Mouse (Mus musculus) liver, embryonic 13.5 days (tissue): Measurements from ENCODE around the gene Ints7. TPM values are rescaled to one million over a fixed set of nuclear protein-coding genes. Genes with fewer than 3 reads are reported as not detected.

Experiments used
- ATAC-seq: fragments of 200-750 bp; cut with Nextera tagmentation; 2 replicates; pipeline ENCODE4 v1.8.0; 2017; ENCODE audit warnings: low read depth, mild to moderate bottlenecking, moderate number of reproducible peaks, moderate library complexity
- DNase-seq: peaks from one replicate; pipeline ENCODE4 v3.0.0; 2022
- H3K27ac ChIP-seq: fragments of 300-500 bp; sonication (generic); 2 replicates; pipeline ENCODE4 v1.5.1; 2015; ENCODE audit warnings: moderate library complexity, mild to moderate bottlenecking, inconsistent platforms
- H3K27me3 ChIP-seq: fragments of 300-500 bp; sonication (generic); 2 replicates; pipeline ENCODE4 v1.6.1; 2015; ENCODE audit warnings: mild to moderate bottlenecking, inconsistent platforms
- H3K36me3 ChIP-seq: fragments of 300-500 bp; sonication (generic); 2 replicates; pipeline ENCODE4 v1.6.1; 2015; ENCODE audit warnings: mild to moderate bottlenecking, inconsistent platforms
- H3K4me1 ChIP-seq: fragments of 300-500 bp; sonication (generic); replicated peaks from 2 replicates; pipeline ENCODE4 v1.6.1; 2015; ENCODE audit warnings: inconsistent platforms
- H3K4me2 ChIP-seq: fragments of 300-500 bp; sonication (generic); 2 replicates; pipeline ENCODE4 v1.6.1; 2015; ENCODE audit warnings: inconsistent platforms, mild to moderate bottlenecking, moderate library complexity
- H3K4me3 ChIP-seq: fragments of 300-500 bp; sonication (generic); replicated peaks from 2 replicates; pipeline ENCODE4 v1.5.1; 2015; ENCODE audit warnings: mild to moderate bottlenecking, inconsistent platforms
- H3K9ac ChIP-seq: fragments of 300-500 bp; sonication (generic); 2 replicates; pipeline ENCODE4 v1.6.1; 2015; ENCODE audit warnings: mild to moderate bottlenecking, inconsistent platforms
- H3K9me3 ChIP-seq: fragments of 300-500 bp; sonication (generic); replicated peaks from 2 replicates; pipeline ENCODE4 v1.6.1; 2016; ENCODE audit warnings: inconsistent platforms
- WGBS: fragments of 180-500 bp; shearing (Covaris S2); methylation state at CpG from one replicate; pipeline ENCODE4 v1.1.7; 2015; ENCODE audit not compliant: insufficient replicate concordance; 5-methylcytosine and 5-hydroxymethylcytosine counted together
- polyA plus RNA-seq: library from polyadenylated mRNA; unstranded; fragments of >200 nt; fragmentation: Nextera tagmentation; extraction: Ambion mirVana; gene quantifications from 2 replicates; pipeline ENCODE4 v1.2.1, GENCODE M21; 2015

Gene Ints7
- polyA plus RNA-seq, 1 experiment from 2014 or later: 25.0 TPM

DNA sequence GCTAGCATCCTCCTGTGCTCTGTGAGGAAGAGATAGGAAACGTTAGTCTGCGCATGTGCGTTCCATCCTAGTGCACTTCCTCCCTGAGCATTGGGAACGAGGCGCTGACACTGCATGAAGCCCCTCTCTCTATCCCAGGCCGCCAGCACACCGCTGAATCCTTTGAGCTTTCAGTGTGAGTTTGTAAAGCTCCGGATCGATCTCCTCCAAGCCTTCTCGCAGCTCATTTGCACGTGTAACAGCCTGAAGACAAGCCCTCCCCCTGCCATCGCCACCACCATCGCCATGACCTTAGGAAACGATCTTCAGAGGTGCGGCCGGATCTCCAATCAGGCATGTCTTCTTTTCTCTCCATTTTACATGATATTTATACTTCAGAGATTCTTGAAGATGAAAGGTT is 37.4 kb downstream of the Ints7 start:
- H3K4me3 ChIP-seq: no peak overlapping the region
- WGBS: 87% methylated on average over 16 of the region's 16 CpGs
- no peaks in the 10 kb centered on the region for H3K27me3 ChIP-seq
- peaks cover 96% of the 10 kb centered on the region for H3K36me3 ChIP-seq
- H3K9me3 ChIP-seq: no peaks in the 10 kb centered on the region
- no peaks in the 10 kb centered on the region for H3K4me1 ChIP-seq
- no peak for ATAC-seq
- no peak for DNase-seq
- H3K27ac ChIP-seq: no peak overlapping the region
- H3K9ac ChIP-seq: no peak overlapping the region
- H3K4me2 ChIP-seq: no peak overlapping the region

DNA sequence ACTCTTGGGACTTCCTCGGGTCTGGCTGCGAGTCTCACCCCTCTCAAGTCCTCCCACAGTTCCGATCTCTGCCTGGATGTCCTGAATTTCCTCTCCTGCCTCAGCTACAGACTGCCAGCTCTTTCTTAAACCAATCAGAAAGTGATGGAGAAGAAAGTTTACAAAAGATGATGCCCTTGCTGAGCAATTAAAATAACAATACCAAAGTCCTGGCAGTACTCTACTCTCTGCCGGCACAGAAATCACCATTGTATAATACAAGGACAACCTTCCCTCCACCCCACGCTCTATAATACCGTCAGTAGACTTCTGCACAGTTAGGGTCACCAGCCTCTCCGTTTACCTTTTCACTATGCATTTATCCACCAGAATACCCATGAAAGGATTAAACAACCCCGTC is 40.8 kb downstream of the Ints7 start:
- no peak for DNase-seq
- Histone ChIP-seq H3K4me3 (no peak overlapping the region), H3K27me3 (no peaks in the 10 kb centered on the region), H3K4me2 (no peak overlapping the region), H3K9ac (no peak overlapping the region), H3K4me1 (no peaks in the 10 kb centered on the region), H3K36me3 (peaks cover 98% of the 10 kb centered on the region), H3K9me3 (no peaks in the 10 kb centered on the region), H3K27ac (no peak overlapping the region)
- no peak for ATAC-seq
- WGBS: 87% methylated on average over 8 of the region's 8 CpGs

DNA sequence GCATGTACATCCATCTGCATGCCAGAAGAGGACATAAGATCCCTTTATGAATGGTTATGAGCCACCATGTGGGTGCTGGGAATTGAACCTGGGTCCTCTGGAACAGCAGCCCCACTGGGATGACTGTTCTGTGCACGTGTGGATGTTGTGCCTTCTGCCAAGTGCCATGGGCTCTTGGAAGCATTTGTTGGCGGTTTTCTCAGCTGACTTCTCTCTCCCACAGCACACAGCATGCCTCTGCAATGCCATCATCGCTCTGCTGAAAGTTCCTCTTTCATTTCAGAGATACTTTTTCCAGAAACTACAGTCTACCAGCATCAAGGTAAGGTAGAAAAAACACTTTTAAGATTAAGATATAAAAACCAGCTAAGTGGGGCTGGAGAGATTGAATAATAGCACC is 42.2 kb downstream of the Ints7 start:
- H3K36me3 ChIP-seq: peaks cover 99% of the 10 kb centered on the region
- no peaks in the 10 kb centered on the region for H3K4me1 ChIP-seq
- no peak overlapping the region for H3K4me2 ChIP-seq
- DNase-seq: no peak
- 76% methylated on average over 3 of the region's 3 CpGs for WGBS
- no peaks in the 10 kb centered on the region for H3K9me3 ChIP-seq
- no peak overlapping the region for H3K4me3 ChIP-seq
- H3K9ac ChIP-seq: no peak overlapping the region
- no peaks in the 10 kb centered on the region for H3K27me3 ChIP-seq
- ATAC-seq: no peak
- H3K27ac ChIP-seq: no peak overlapping the region

DNA sequence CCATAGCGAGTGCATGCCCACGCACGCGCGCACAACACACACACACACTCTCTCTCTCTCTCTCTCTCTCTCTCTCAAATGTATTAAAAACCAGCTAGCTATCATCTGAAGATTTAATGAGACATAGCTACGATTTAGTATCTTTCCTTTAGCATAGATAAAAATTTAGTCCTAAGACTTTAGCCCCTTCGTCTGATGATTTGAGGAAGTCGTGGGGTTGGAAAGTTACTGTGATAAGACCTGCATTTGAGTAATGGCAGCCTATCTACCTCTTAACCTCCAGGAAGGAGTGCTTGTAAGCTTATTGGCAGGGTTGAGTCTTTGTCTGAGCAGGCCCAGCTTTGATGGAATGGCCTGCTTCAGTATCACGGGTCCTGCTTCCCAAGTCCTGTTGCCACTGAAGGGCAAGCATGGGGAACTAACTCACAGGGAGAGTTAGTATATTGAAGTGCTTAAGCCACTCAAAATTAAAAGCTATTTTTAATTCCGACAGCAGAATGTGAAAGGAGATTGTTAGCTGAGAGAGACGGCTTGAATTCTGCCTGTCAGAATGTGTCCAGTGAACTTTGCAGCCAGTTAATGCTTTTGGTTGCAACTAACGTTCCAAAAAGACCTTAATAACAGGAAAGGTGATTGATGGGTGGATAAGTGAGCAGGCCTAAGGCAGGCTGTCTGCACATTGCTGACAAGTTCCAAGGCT is 42.8 kb downstream of the Ints7 start:
- Histone ChIP-seq H3K27me3 (no peaks in the 10 kb centered on the region), H3K36me3 (peaks cover 98% of the 10 kb centered on the region), H3K9me3 (no peaks in the 10 kb centered on the region), H3K4me2 (no peak overlapping the region), H3K4me3 (no peak overlapping the region), H3K27ac (no peak overlapping the region), H3K9ac (no peak overlapping the region), H3K4me1 (no peaks in the 10 kb centered on the region)
- 79% methylated on average over 12 of the region's 12 CpGs for WGBS
- ATAC-seq (no peak), DNase-seq (no peak)

DNA sequence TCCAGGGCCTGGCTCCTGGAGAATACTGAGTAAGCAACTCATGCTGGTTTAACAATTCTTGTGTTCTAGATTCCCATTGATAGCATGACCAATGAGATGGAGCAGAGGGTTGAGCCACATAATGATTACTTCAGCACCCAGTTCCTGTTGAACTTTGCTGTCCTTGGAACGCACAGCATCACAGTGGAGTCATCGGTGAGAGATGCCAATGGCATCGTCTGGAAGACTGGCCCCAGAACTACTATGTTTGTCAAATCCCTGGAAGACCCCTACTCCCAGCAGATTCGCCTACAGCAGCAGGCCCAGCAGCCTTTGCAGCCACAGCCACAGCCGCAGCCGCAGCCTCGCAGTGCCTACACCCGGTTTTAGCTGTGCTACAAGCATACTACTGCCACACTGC is 45.7 kb downstream of the Ints7 start:
- Histone ChIP-seq H3K27ac (no peak overlapping the region), H3K9ac (no peak overlapping the region), H3K4me1 (peaks cover 5% of the 10 kb centered on the region; the same call in 1 of the 2 replicates), H3K9me3 (no peaks in the 10 kb centered on the region), H3K4me2 (no peak overlapping the region), H3K27me3 (no peaks in the 10 kb centered on the region), H3K36me3 (peaks cover 70% of the 10 kb centered on the region), H3K4me3 (no peak overlapping the region)
- no peak for ATAC-seq
- DNase-seq: no peak
- 86% methylated on average over 8 of the region's 8 CpGs for WGBS

DNA sequence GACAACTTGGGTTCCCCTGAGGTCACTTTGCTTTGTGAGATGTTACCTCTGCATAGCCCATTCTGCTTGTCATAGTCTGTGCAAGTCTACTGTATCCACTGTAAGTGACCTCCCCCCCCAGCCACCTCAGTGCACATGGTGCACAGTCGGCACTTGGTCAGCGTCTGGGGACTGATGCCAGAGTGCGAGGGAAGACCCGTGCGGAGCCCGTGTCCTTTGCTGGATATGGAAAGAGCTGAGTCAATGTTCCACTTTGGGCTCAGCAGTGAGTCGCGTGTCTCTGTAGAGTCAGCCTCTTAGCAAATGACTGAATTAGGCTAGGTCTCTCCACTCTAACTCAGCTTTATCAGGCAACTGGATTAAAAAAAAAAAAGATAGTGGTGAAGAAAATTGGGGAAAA is 47.4 kb downstream of the Ints7 start:
- no peaks in the 10 kb centered on the region for H3K9me3 ChIP-seq
- no peak overlapping the region for H3K9ac ChIP-seq
- no peak overlapping the region for H3K4me2 ChIP-seq
- no peak overlapping the region for H3K4me3 ChIP-seq
- 87% methylated on average over 8 of the region's 8 CpGs for WGBS
- H3K36me3 ChIP-seq: peaks cover 53% of the 10 kb centered on the region
- H3K27ac ChIP-seq: no peak overlapping the region
- ATAC-seq: no peak
- H3K4me1 ChIP-seq: peaks cover 5% of the 10 kb centered on the region; the same call in 1 of the 2 replicates
- no peak for DNase-seq
- H3K27me3 ChIP-seq: no peaks in the 10 kb centered on the region

DNA sequence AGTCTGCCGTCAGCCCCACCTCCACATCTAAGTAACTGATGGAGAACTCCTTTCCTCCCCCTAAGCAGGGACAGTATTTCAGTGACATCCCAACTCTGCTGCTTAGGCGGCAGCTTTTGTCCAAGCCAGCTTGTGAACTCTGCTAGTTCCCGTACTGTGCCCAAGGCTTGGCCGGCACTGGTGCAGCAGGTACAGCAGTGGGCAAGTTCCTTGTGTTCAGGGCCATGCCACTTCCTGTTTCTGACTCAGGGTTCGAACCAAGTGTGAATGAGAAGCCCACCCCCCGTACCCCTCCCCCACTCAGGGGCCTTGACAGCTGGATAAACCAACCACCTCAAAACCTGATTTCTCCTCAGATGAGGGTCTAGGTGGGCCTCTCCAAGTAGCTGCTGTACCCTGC is 49.1 kb downstream of the Ints7 start:
- no peak for DNase-seq
- 49% methylated on average over 6 of the region's 6 CpGs for WGBS

DNA sequence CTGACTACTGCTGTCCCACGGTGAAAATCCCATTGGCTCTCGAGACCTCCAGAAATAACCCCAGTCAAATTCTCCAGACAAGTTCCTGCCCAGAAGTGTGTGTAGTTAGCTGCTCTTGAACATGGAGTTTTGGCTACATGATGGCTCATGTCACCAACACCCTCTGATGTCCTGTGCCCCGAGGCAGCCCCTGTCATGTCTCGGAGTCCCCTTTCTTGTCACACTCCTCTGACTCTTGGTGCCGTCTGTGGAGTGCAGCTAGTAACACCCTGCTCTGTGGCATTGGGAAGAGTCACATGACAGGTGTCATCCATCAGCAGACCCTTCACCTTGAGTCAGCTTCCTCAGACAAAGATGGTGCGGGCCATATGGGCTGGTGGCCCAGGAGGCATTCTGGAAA is 49.6 kb downstream of the Ints7 start:
- Histone ChIP-seq H3K4me2 (no peak overlapping the region), H3K9ac (no peak overlapping the region), H3K27me3 (no peaks in the 10 kb centered on the region), H3K27ac (no peak overlapping the region), H3K9me3 (no peaks in the 10 kb centered on the region), H3K36me3 (peaks cover 31% of the 10 kb centered on the region), H3K4me1 (peaks cover 8% of the 10 kb centered on the region; the same call in 1 of the 2 replicates), H3K4me3 (no peak overlapping the region)
- 57% methylated on average over 6 of the region's 6 CpGs for WGBS
- DNase-seq (no peak), ATAC-seq (no peak)

More for the DNA sequence above, 49.1 kb downstream of the Ints7 start:
- H3K9ac ChIP-seq: no peak overlapping the region
- H3K27ac ChIP-seq: no peak overlapping the region
- H3K4me3 ChIP-seq: no peak overlapping the region
- H3K9me3 ChIP-seq: no peaks in the 10 kb centered on the region
- H3K4me1 ChIP-seq: peaks cover 8% of the 10 kb centered on the region; the same call in 1 of the 2 replicates
- H3K36me3 ChIP-seq: peaks cover 36% of the 10 kb centered on the region
- ATAC-seq: no peak
- no peak overlapping the region for H3K4me2 ChIP-seq
- H3K27me3 ChIP-seq: no peaks in the 10 kb centered on the region

DNA sequence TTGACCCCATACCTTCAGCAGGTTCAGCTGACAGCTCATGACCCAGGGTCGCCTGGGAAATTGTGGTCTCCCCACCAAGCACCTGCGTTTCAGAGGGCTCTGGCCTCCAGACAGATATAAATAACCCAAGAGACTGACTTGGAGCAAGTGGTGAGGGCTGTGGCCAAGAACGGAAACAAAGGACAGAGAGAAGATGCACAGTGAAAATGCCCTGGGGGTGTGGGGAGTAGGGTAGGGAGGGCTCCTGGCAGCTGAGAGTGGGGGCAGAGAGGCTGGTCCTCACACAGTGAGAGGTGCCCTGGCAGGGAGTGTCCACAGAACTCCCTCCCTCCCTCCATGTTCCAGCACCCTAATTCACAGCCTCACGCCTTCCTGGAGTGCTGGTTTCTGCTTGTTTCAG is 50.2 kb downstream of the Ints7 start:
- DNase-seq (no peak), ATAC-seq (0 out of 2 replicates have a peak, but pooled peaks have one; percentile 6)
- no peak overlapping the region for H3K4me3 ChIP-seq
- WGBS: 23% methylated on average over 4 of the region's 4 CpGs
- H3K4me2 ChIP-seq: no peak overlapping the region
- peaks cover 25% of the 10 kb centered on the region for H3K36me3 ChIP-seq
- H3K4me1 ChIP-seq: peaks cover 8% of the 10 kb centered on the region; the same call in 1 of the 2 replicates
- no peaks in the 10 kb centered on the region for H3K27me3 ChIP-seq
- H3K27ac ChIP-seq: no peak overlapping the region
- H3K9ac ChIP-seq: no peak overlapping the region
- H3K9me3 ChIP-seq: no peaks in the 10 kb centered on the region

DNA sequence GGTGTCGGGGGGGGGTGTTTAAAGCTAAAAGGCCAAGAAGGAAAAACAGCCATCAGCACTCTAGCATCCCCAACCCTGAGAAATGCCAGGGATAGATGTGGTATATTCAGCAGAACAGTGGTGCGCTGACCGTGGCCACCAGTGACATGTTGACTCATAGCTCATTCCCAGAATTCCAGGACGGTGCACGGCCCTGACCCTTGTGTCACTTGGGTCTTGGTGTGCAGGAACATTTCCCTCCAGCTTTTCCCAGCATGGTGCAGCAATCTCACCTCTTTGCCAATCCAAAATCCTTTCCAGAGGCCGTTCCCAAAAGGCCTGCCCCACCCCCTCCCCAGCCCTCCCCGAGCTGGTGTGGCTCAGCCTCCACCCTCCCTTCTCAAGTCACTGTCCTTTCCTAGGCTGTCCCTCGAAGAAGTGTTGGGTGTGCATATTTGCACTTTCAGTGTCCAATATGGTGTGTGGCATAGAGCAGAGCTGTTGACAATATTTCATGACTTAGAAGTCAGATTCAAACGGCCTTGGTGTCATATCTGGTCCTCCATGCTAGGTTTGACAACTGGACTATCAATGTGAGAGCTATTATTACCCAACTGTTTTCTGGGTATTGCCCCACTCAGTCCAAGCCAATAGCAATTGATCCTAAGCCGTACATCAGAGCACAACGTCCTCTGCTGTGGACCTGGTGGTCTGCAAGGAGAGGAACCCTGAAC is 53.2 kb downstream of the Ints7 start:
- H3K9me3 ChIP-seq: no peaks in the 10 kb centered on the region
- ATAC-seq: no peak; the same call in 1 of the 2 replicates
- peaks cover 8% of the 10 kb centered on the region; the same call in 1 of the 2 replicates for H3K4me1 ChIP-seq
- H3K4me2 ChIP-seq: no peak overlapping the region
- H3K27me3 ChIP-seq: no peaks in the 10 kb centered on the region
- no peaks in the 10 kb centered on the region for H3K36me3 ChIP-seq
- no peak overlapping the region for H3K27ac ChIP-seq
- H3K4me3 ChIP-seq: no peak overlapping the region
- no peak overlapping the region for H3K9ac ChIP-seq
- WGBS: 61% methylated on average over 11 of the region's 11 CpGs
- no peak for DNase-seq

DNA sequence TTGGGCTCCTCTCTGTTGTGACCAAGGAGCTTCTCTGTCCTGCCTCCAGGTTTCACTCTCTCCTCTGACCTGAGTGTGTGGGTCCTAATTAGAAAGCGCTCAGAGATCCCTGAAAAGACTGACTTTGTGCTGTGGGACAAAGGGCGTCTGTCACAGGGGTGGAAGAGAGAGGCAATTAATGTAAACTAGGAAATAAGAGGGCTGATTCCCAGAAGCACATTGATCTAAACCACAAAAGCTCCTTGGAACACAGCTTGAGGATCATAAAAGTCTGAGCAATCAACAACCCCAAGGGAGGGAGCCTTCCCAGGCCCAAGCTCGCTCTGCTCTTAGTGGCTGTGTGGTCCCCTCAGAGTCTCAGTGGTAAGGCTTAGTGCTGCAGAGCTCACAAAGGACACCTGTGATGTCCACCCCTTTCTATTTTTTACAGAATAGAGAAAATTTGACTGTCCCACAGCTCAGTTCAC is 53.8 kb downstream of the Ints7 start:
- no peak for ATAC-seq
- 70% methylated on average over 3 of the region's 3 CpGs for WGBS
- no peak overlapping the region for H3K9ac ChIP-seq
- H3K4me1 ChIP-seq: peaks cover 8% of the 10 kb centered on the region; the same call in 1 of the 2 replicates
- no peaks in the 10 kb centered on the region for H3K27me3 ChIP-seq
- no peak overlapping the region for H3K4me2 ChIP-seq
- no peak overlapping the region for H3K4me3 ChIP-seq
- H3K27ac ChIP-seq: no peak overlapping the region
- no peaks in the 10 kb centered on the region for H3K36me3 ChIP-seq
- DNase-seq: no peak
- no peaks in the 10 kb centered on the region for H3K9me3 ChIP-seq
